Mouse (Mus musculus): ENCODE data around the gene Tbc1d22a.

GRCm38 (mm10) chr15:86473473-86473872 is 259.2 kb downstream of the Tbc1d22a start:
- no peak for TF ChIP-seq POLR2A (IDR thresholded peaks at IDR 0.05; ENCODE audit: low read depth, low read length)
- no peak for TF ChIP-seq CTCF (IDR thresholded peaks at IDR 0.05; ENCODE audit: extremely low read depth, insufficient read length, insufficient replicate concordance, low read depth, low read length)
